Mouse (Mus musculus) kidney, embryonic 14.5 days (tissue): ENCODE results near the gene Tfap2a. TPM values are rescaled to one million over a fixed set of nuclear protein-coding genes. Genes with fewer than 3 reads are reported as not detected.

Source experiments
- ATAC-seq: fragments of 200-750 bp; cut with Nextera tagmentation; 2 replicates; pipeline ENCODE4 v1.8.0; 2017; ENCODE audit warnings: moderate number of reproducible peaks, mild to moderate bottlenecking, moderate TSS enrichment, moderate library complexity; ENCODE audit not compliant: low FRiP score, low TSS enrichment
- H3K27ac ChIP-seq: fragments of 300-500 bp; sonication (generic); 2 replicates; pipeline ENCODE4 v1.5.1; 2014; ENCODE audit warnings: low read depth, mild to moderate bottlenecking, low read length, moderate library complexity, mixed read lengths
- H3K27me3 ChIP-seq: fragments of 300-500 bp; sonication (generic); 2 replicates; pipeline ENCODE4 v1.6.1; 2014; ENCODE audit warnings: mild to moderate bottlenecking, low read length; ENCODE audit not compliant: control insufficient read depth, insufficient read depth
- H3K36me3 ChIP-seq: fragments of 300-500 bp; sonication (generic); 2 replicates; pipeline ENCODE4 v1.6.1; 2014; ENCODE audit warnings: low read length, mixed read lengths; ENCODE audit not compliant: control insufficient read depth, insufficient read depth
- H3K4me1 ChIP-seq: fragments of 300-500 bp; sonication (generic); 2 replicates; pipeline ENCODE4 v1.6.1; 2014; ENCODE audit warnings: low read length, mixed read lengths; ENCODE audit not compliant: control insufficient read depth, insufficient read depth
- H3K4me2 ChIP-seq: fragments of 300-500 bp; sonication (generic); replicated peaks from 2 replicates; pipeline ENCODE4 v1.6.1; 2014; ENCODE audit warnings: low read depth, mild to moderate bottlenecking, low read length
- H3K4me3 ChIP-seq: fragments of 300-500 bp; sonication (generic); 2 replicates; pipeline ENCODE4 v1.5.1; 2014; ENCODE audit warnings: mild to moderate bottlenecking, low read length
- H3K9ac ChIP-seq: fragments of 300-500 bp; sonication (generic); 2 replicates; pipeline ENCODE4 v1.6.1; 2014; ENCODE audit warnings: low read depth, mild to moderate bottlenecking, low read length, moderate library complexity
- H3K9me3 ChIP-seq: fragments of 300-500 bp; sonication (generic); 2 replicates; pipeline ENCODE4 v1.6.1; 2016; ENCODE audit warnings: low read length; ENCODE audit not compliant: control insufficient read depth
- WGBS: fragments of 180-500 bp; shearing (Covaris S2); extraction: QIAGEN DNeasy Blood & Tissue Kit; methylation state at CpG from one replicate; pipeline ENCODE4 v1.1.7; 2014; 5-methylcytosine and 5-hydroxymethylcytosine counted together
- polyA plus RNA-seq: library from polyadenylated mRNA; unstranded; fragments of >200 nt; fragmentation: Nextera tagmentation; extraction: Ambion mirVana; gene quantifications from 2 replicates; pipeline ENCODE4 v1.2.1, GENCODE M21; 2014

The Tfap2a gene
- polyA plus RNA-seq, 1 experiment from 2014 or later, result 4.8 TPM

- peak overlapping the region; percentile 45 for H3K9ac ChIP-seq
- peak overlapping the region; percentile 38 for H3K4me3 ChIP-seq
- H3K4me2 ChIP-seq, result peak overlapping the region; percentile 38
- H3K27ac ChIP-seq, result no peak overlapping the region
- no peaks in the 10 kb centered on the region for H3K36me3 ChIP-seq
- no peak for ATAC-seq
- H3K4me1 ChIP-seq, result no peaks in the 10 kb centered on the region
- 4% methylated on average over 19 of the region's 19 CpGs for WGBS
- H3K27me3 ChIP-seq, result peaks cover 95% of the 10 kb centered on the region
- no peaks in the 10 kb centered on the region for H3K9me3 ChIP-seq
Measured at GRCm38 (mm10) chr13:40736107-40736780, 1.9 kb downstream of the Tfap2a start.

- Histone ChIP-seq H3K9ac (peak overlapping the region; percentile 45), H3K4me3 (peak overlapping the region; percentile 38), H3K4me1 (no peaks in the 10 kb centered on the region), H3K27me3 (peaks cover 95% of the 10 kb centered on the region), H3K36me3 (no peaks in the 10 kb centered on the region), H3K4me2 (peak overlapping the region; percentile 38), H3K9me3 (no peaks in the 10 kb centered on the region), H3K27ac (no peak overlapping the region)
- ATAC-seq, result no peak
- WGBS, result 2% methylated on average over 17 of the region's 17 CpGs
Measured at GRCm38 (mm10) chr13:40735416-40736106, 2.6 kb downstream of the Tfap2a start.

GRCm38 (mm10) chr13:40734316-40734965, 3.7 kb downstream of the Tfap2a start:
- no peaks in the 10 kb centered on the region for H3K36me3 ChIP-seq
- H3K4me3 ChIP-seq, result peak overlapping the region; percentile 38
- no peak for ATAC-seq
- H3K27me3 ChIP-seq, result peaks cover 93% of the 10 kb centered on the region
- no peaks in the 10 kb centered on the region for H3K9me3 ChIP-seq
- under 1% methylated on average over 33 of the region's 33 CpGs for WGBS
- peak overlapping the region; percentile 57 for H3K4me2 ChIP-seq
- H3K9ac ChIP-seq, result peak overlapping the region; percentile 34
- H3K4me1 ChIP-seq, result no peaks in the 10 kb centered on the region
- peak overlapping the region; percentile 59; the same call in 1 of the 2 replicates for H3K27ac ChIP-seq

GRCm38 (mm10) chr13:40733542-40734151, 4.5 kb downstream of the Tfap2a start:
- peak overlapping the region; percentile 58 for H3K9ac ChIP-seq
- peaks cover 88% of the 10 kb centered on the region for H3K27me3 ChIP-seq
- ATAC-seq, result peak; percentile 47
- H3K27ac ChIP-seq, result peak overlapping the region; percentile 60
- H3K4me1 ChIP-seq, result no peaks in the 10 kb centered on the region
- WGBS, result under 1% methylated on average over 35 of the region's 38 CpGs
- H3K9me3 ChIP-seq, result no peaks in the 10 kb centered on the region
- no peaks in the 10 kb centered on the region for H3K36me3 ChIP-seq
- peak overlapping the region; percentile 38 for H3K4me3 ChIP-seq
- H3K4me2 ChIP-seq, result peak overlapping the region; percentile 57

GRCm38 (mm10) chr13:40732816-40733541, 5.2 kb downstream of the Tfap2a start:
- H3K4me1 ChIP-seq, result no peaks in the 10 kb centered on the region
- H3K4me3 ChIP-seq, result peak overlapping the region; percentile 38
- peak overlapping the region; percentile 60 for H3K27ac ChIP-seq
- no peaks in the 10 kb centered on the region for H3K36me3 ChIP-seq
- ATAC-seq, result no peak
- no peaks in the 10 kb centered on the region for H3K9me3 ChIP-seq
- peaks cover 88% of the 10 kb centered on the region for H3K27me3 ChIP-seq
- H3K4me2 ChIP-seq, result peak overlapping the region; percentile 57
- under 1% methylated on average over 30 of the region's 30 CpGs for WGBS
- H3K9ac ChIP-seq, result peak overlapping the region; percentile 58

- Histone ChIP-seq H3K36me3 (no peaks in the 10 kb centered on the region), H3K4me3 (peak overlapping the region; percentile 38), H3K4me2 (peak overlapping the region; percentile 57), H3K27me3 (peaks cover 85% of the 10 kb centered on the region), H3K9me3 (no peaks in the 10 kb centered on the region), H3K9ac (peak overlapping the region; percentile 58; the same call in 1 of the 2 replicates), H3K4me1 (no peaks in the 10 kb centered on the region), H3K27ac (peak overlapping the region; percentile 6; the same call in 1 of the 2 replicates)
- no peak for ATAC-seq
- under 1% methylated on average over 11 of the region's 11 CpGs for WGBS
Measured at GRCm38 (mm10) chr13:40732085-40732484, 6.1 kb downstream of the Tfap2a start.

- peak overlapping the region; percentile 78 for H3K27ac ChIP-seq
- no peaks in the 10 kb centered on the region for H3K4me1 ChIP-seq
- under 1% methylated on average over 51 of the region's 74 CpGs for WGBS
Measured at GRCm38 (mm10) chr13:40731179-40731841, 6.9 kb downstream of the Tfap2a start.

GRCm38 (mm10) chr13:40730651-40731178, 7.5 kb downstream of the Tfap2a start:
- Histone ChIP-seq H3K4me3 (peak overlapping the region; percentile 38), H3K9ac (peak overlapping the region; percentile 58), H3K27ac (peak overlapping the region; percentile 78), H3K9me3 (no peaks in the 10 kb centered on the region), H3K27me3 (peaks cover 76% of the 10 kb centered on the region), H3K4me1 (no peaks in the 10 kb centered on the region), H3K36me3 (no peaks in the 10 kb centered on the region), H3K4me2 (peak overlapping the region; percentile 57)
- ATAC-seq, result peak; percentile 43; the same call in 1 of the 2 replicates
- under 1% methylated on average over 40 of the region's 41 CpGs for WGBS

More at GRCm38 (mm10) chr13:40731179-40731841, 6.9 kb downstream of the Tfap2a start:
- peak; percentile 53; the same call in 1 of the 2 replicates for ATAC-seq
- Histone ChIP-seq H3K4me2 (peak overlapping the region; percentile 57), H3K27me3 (peaks cover 80% of the 10 kb centered on the region), H3K9me3 (no peaks in the 10 kb centered on the region), H3K36me3 (no peaks in the 10 kb centered on the region), H3K9ac (peak overlapping the region; percentile 58), H3K4me3 (peak overlapping the region; percentile 38)
